Mouse (Mus musculus) embryonic fibroblast, embryonic 13.5 days (primary cell): ENCODE data around the gene BC048562. TPM values are rescaled to one million over a fixed set of nuclear protein-coding genes. Genes with fewer than 3 reads are reported as not detected.

Experiments used
- H3K27ac ChIP-seq: 2 replicates; pipeline ENCODE4 v1.5.1; 2012; ENCODE audit warnings: low read length, control low read depth, inconsistent platforms; ENCODE audit not compliant: insufficient read depth
- H3K4me1 ChIP-seq: 2 replicates; pipeline ENCODE4 v1.6.1; 2011; ENCODE audit warnings: low read length; ENCODE audit not compliant: control insufficient read depth, insufficient read depth
- H3K4me3 ChIP-seq: 2 replicates; pipeline ENCODE4 v1.5.1; 2011; ENCODE audit warnings: mild to moderate bottlenecking, control low read depth, low read length; ENCODE audit not compliant: insufficient read depth
- CTCF ChIP-seq: IDR thresholded peaks from 2 replicates; pipeline ENCODE4 v1.5.1; 2011; ENCODE audit warnings: mild to moderate bottlenecking, control low read depth, low read length, moderate library complexity, borderline replicate concordance; ENCODE audit not compliant: insufficient read depth
- POLR2A ChIP-seq: IDR thresholded peaks from 2 replicates; pipeline ENCODE4 v1.6.1; 2011; ENCODE audit warnings: low read depth, mild to moderate bottlenecking, control low read depth, low read length, moderate library complexity
- polyA plus RNA-seq: library from polyadenylated mRNA; stranded (reverse); fragments of >200 nt; gene quantifications from 2 replicates; pipeline ENCODE4 v1.2.4, GENCODE M21; 2011; ENCODE audit warnings: low read depth; ENCODE audit not compliant: missing spikeins, insufficient read length

BC048562 gene
- polyA plus RNA-seq, 1 experiment = not detected

DNA sequence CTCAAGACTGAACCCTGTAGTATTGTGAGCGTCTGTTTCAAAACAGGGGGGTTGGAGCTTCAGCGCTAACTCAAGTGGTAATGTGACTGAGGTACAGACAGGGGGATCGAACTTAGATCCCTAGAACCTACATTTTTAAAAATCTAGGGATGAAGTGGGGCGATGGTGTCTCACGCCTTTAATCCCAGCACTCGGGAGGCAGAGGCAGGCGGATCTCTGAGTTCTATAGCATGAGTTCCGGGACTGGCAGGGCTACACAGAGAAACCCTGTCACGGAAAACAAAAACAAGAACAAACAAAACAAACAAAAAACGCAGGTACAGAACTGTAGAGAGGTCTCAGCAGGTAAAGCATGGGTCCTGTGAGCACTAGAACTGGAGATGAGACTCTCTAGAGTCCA is 20.7 kb downstream of the BC048562 start:
- Histone ChIP-seq H3K4me3 (no peak overlapping the region), H3K4me1 (peaks cover 2% of the 10 kb centered on the region; the same call in 1 of the 2 replicates), H3K27ac (no peak overlapping the region)
- TF ChIP-seq CTCF (no peak), POLR2A (no peak)

DNA sequence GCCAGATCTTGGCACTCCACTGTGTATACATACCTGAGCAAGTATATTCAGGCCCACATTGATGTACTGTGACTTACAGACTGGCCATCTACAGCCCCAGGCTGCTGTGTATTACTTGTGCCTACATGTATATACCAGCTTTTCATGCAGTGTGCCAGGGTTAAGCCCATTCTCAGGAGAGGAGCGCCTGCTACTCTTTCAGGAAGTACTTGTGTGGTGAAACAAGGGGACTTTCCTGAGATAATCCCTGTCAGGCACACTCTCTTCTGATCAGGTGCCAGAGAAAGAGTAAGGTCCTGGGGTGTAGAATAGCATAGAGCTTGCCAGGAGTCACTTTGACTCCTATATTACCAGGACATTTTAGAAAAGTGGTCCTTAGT is 23.6 kb downstream of the BC048562 start:
- no peak for TF ChIP-seq POLR2A
- no peak for TF ChIP-seq CTCF
- H3K4me3 ChIP-seq = 0 out of 2 replicates have a peak overlapping the region, but pooled peaks have one; percentile 19
- H3K4me1 ChIP-seq = peaks cover 2% of the 10 kb centered on the region; the same call in 1 of the 2 replicates
- H3K27ac ChIP-seq = no peak overlapping the region

DNA sequence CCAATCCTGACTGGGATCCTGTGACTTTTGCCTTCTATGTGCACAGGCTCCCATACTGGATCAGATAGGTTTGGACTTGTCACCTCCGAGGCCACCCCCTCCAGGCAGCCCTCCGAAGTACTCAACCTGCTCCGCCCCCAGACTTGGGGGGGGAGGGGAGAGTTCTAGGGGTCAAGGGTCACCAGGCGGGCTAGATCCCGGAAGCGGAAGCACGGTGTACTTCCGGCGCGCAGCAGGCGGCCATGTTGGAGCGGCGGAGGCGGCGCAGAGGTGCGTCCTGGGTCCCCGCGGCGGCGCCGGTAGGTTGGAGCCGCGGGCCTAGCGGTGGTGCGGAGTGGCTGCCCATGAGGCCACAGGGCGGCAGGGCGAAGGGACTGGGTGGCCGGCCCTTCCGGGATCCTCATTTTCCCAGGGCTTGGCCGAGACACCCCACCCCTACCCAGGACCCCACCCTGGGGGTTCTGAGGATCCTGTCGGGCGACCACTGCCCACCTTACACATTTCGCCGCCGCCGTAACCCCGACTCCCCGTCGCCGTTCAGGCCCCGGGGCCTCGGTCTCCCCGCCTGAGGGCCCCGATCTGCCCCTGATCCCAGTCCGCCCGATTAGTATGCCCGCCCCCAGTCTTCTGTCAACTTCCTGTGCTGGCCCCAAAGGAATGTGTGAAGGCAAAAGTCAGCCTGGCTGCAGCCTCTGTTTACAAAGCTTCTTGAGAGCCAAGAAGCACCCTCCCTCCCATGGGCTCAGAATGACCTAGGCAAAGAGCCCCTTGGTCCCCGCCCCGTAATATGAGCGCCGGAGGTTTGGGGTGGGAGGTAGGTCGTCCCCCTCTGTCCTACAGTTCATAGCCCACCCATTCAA is 24.3 kb downstream of the BC048562 start, which contains the start of gene Ccdc71:
Ccdc71 (plus strand) TSS at position 209 of the 860 bp plus-strand sequence.
- Histone ChIP-seq H3K27ac (peak within 1 kb of the TSS; percentile 20; the same call in 1 of the 2 replicates), H3K4me3 (peak within 1 kb of the TSS; percentile 86), H3K4me1 (peaks cover 2% of the 10 kb centered on the region; the same call in 1 of the 2 replicates)
- TF ChIP-seq CTCF = no peak
- peak; percentile 38 for TF ChIP-seq POLR2A

GRCm38 (mm10) chr9:108461181-108461631 is 24.9 kb downstream of the BC048562 start, which contains the start of gene Klhdc8b:
Gene Klhdc8b, minus strand, starts transcription at chr9:108461581.
- TF ChIP-seq POLR2A (no peak), CTCF (no peak)
- Histone ChIP-seq H3K4me3 (peak within 1 kb of the TSS; percentile 86), H3K4me1 (peaks cover 2% of the 10 kb centered on the region; the same call in 1 of the 2 replicates), H3K27ac (peak within 1 kb of the TSS; percentile 20; the same call in 1 of the 2 replicates)

- TF ChIP-seq POLR2A = no peak
- Histone ChIP-seq H3K4me3 (peak overlapping the region; percentile 86), H3K4me1 (peaks cover 2% of the 10 kb centered on the region; the same call in 1 of the 2 replicates), H3K27ac (no peak overlapping the region)
Measured at GRCm38 (mm10) chr9:108461675-108462074, 25.4 kb downstream of the BC048562 start.

GRCm38 (mm10) chr9:108462192-108462591 is 25.9 kb downstream of the BC048562 start:
- no peak for TF ChIP-seq CTCF
- no peak for TF ChIP-seq POLR2A
- H3K4me1 ChIP-seq = peaks cover 2% of the 10 kb centered on the region; the same call in 1 of the 2 replicates
- H3K27ac ChIP-seq = no peak overlapping the region
- H3K4me3 ChIP-seq = no peak overlapping the region

DNA sequence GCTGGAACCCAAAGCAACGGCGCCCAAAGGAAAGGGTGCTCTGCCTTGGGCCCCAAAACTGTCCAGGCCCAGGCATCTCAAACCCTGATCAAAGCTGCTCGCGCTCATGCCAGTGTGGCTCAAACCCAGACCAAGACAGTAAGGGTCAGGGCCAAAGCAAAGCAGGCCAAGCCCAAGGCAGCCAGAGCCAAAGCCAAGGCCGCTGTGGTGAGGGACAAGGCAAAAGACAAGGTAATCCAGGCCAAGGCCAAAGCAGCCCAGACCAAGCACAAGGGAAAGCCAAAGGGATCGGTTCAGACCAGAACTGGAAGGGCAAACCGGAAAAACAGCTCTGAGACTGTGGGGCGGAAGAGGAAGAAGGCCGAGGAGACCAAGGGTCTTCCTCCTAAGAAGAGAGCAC is 27.4 kb downstream of the BC048562 start:
- Histone ChIP-seq H3K4me3 (no peak overlapping the region), H3K27ac (no peak overlapping the region), H3K4me1 (peaks cover 2% of the 10 kb centered on the region; the same call in 1 of the 2 replicates)
- no peak for TF ChIP-seq CTCF
- no peak for TF ChIP-seq POLR2A

GRCm38 (mm10) chr9:108466219-108466618 is 29.9 kb downstream of the BC048562 start:
- Histone ChIP-seq H3K27ac (no peak overlapping the region), H3K4me3 (no peak overlapping the region), H3K4me1 (peaks cover 2% of the 10 kb centered on the region; the same call in 1 of the 2 replicates)
- no peak for TF ChIP-seq CTCF

DNA sequence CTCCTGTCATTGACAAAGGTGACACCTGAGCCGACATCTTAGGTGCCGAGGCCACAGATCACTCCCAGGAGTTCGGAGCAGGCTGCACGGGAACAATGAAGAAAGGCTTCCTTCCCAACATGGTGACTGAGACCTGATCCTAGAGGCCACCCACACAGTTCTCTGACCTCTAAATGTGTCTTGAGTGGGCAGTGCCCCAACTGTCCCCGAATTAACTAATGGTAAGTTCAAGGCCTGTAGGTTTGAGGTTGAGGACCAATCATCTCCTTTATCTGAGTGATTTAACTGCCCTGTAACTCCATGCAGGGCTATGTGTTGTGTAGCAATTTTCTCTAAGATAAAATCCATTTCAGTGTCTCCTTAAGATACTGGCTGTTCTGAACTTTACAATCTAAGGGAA is 33.1 kb downstream of the BC048562 start:
- Histone ChIP-seq H3K4me1 (no peaks in the 10 kb centered on the region), H3K27ac (no peak overlapping the region), H3K4me3 (no peak overlapping the region)
- no peak for TF ChIP-seq CTCF
- no peak for TF ChIP-seq POLR2A

GRCm38 (mm10) chr9:108469845-108470244 is 33.6 kb downstream of the BC048562 start:
- H3K4me3 ChIP-seq = no peak overlapping the region
- H3K27ac ChIP-seq = no peak overlapping the region
- TF ChIP-seq CTCF (no peak), POLR2A (no peak)
- H3K4me1 ChIP-seq = no peaks in the 10 kb centered on the region
